Mouse (Mus musculus): ENCODE results near the gene Gm20388.

GRCm38 (mm10) chr8:122179354-122179753, 2268.7 kb downstream of the Gm20388 start:
- no peak for TF ChIP-seq CTCF (IDR thresholded peaks at IDR 0.05; ENCODE audit: low read depth, low read length)
- no peak for TF ChIP-seq POLR2A (IDR thresholded peaks at IDR 0.05; ENCODE audit: insufficient read depth, low read length)

Measured in ES-Bruce4 (cell line).